Mouse (Mus musculus) skeletal muscle tissue, adult 2 months (tissue): ENCODE results near the gene Fbln2.
"Not testable (repeated sequence)": the region's sequence is repeated elsewhere in the genome, so short reads cannot be mapped to it uniquely, and the experiment has no call there.

Experiments
- DNase-seq: peaks from one replicate; pipeline ENCODE4 v3.0.0-alpha.2; 2012; ENCODE audit warnings: low read depth, low spot score

Fbln2 gene

DNA sequence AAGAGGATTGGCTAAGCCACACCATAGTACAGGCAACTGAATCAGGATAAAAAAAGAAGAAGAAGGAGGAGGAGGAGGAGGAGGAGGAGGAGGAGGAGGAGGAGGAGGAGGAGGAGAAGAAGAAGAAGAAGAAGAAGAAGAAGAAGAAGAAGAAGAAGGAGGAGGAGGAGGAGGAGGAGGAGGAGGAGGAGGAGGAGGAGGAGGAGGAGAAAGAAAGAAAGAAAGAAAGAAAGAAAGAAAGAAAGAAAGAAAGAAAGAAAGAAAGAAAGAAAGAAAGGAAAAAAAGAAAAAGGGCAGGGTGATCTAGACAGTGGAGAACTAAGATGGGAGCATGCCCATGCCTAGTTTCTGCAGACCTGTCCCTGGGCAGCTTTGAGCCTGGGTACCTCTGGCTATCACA is at the start of gene Fbln2:
Fbln2 (plus strand) TSS at position 301 of the 400 bp plus-strand sequence.
- DNase-seq: not testable (repeated sequence)

DNA sequence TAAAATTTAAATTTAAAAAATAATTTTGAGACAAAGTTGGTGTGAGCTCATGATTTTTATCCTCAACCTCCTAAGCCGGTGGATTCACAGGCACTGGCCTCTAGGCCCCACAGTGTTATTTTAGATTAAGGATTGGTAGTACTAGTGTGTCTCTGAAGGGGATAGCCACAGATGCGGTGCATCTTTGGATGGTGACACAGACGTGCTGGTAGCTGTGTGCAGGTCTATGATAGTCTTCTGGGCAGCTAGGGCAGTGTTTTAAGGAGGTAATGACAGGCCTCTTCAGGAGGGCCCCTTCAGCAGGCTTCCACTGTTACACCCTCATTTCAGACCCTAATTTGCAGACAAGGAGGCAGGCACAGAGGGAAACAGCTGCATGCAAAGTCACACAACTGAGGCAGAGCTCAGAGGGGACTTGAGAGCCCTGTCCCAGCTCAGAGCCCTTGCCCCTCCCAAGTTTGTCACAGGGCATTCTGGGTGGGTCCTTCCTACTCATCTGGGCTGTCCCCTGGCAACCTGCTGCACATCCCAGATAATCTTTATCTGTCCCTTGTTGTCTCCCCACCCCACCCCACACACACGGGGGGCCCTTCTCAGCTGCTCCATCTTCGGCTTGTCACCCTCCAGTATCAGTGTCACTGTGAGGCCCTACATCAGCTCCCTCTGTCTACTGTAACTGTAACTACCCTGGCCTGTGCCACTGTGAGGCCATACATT is 48.9 kb upstream of the Fbln2 start:
- no peak for DNase-seq

DNA sequence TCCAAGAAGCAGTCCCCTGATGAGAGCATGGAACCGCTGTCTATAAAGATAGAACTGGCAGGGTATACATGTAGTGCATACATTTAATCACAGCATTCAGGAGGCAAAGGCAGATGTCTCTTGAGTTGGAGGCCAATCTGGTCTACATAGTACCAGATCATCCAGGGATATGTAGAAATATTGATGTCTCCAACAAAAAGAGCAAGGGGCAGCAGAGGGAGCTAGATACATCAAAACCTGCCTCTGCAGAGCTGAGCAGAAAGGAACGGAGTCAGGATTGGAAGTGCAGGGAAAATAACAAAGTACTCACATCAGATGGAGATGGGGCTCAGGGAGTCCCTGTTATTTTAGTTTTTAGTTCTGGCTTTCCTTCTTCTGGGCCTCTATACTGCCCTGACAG is 47.7 kb upstream of the Fbln2 start:
- no peak for DNase-seq

- DNase-seq: peak; percentile 64
Measured at GRCm38 (mm10) chr6:91165210-91165609, 47.0 kb upstream of the Fbln2 start.

GRCm38 (mm10) chr6:91167828-91168227 is 44.4 kb upstream of the Fbln2 start:
- no peak for DNase-seq

GRCm38 (mm10) chr6:91169129-91169528 is 43.1 kb upstream of the Fbln2 start:
- no peak for DNase-seq

GRCm38 (mm10) chr6:91171396-91171895 is 40.8 kb upstream of the Fbln2 start:
- DNase-seq: no peak

DNA sequence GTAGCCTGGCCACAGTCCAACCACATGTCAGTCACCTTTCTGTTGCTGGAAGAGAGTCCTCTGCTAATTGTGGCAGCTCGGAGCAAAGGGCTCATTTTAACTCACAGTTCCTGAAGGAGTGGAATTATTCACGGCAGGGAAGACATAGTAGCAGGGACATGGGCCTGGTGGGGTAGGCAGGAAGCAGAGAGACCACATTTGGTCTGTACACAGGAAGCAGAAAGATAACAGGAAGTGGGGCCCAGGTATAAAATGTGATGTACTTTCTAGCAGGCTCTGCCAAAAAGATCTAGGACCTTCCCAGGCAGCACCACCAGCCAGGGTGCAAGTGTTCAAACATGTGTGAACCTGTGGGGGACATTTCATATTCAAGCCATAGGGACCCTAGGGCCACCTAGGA is 39.9 kb upstream of the Fbln2 start:
- no peak for DNase-seq

DNA sequence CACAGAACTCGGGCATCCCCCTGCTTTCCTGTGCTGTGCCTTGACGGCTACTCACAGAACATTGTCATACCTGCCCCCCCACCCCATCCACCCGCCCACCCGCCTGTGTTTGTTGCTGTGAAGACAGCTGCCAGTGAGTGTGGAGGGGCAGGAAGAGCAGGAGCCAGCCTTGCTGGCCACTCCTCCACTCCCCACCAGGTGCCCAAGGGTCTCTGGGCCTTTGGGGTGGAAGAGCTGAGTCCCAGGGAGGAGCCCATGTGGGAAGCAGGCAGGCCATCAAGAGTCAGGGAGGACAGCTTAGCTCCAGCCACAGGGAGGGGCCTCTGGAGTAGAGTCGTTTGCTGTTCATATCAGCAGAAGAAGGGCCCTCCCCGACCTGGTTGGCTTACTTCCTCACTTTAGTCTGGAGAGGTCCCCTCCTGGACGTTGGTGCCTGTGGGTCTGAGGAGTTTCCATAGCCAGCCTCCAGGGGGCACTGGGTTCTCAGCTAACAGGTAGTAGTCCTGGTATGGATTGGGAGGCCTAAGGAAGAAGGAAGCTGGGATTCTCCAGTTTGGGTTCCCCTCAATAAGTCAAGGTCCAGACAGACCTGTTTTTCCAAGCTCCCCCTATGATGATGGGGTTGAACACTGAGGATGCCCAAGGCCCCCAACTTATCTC is 38.9 kb upstream of the Fbln2 start:
- DNase-seq: peak; percentile 46

- DNase-seq: no peak
Measured at GRCm38 (mm10) chr6:91174211-91174610, 38.0 kb upstream of the Fbln2 start.

DNA sequence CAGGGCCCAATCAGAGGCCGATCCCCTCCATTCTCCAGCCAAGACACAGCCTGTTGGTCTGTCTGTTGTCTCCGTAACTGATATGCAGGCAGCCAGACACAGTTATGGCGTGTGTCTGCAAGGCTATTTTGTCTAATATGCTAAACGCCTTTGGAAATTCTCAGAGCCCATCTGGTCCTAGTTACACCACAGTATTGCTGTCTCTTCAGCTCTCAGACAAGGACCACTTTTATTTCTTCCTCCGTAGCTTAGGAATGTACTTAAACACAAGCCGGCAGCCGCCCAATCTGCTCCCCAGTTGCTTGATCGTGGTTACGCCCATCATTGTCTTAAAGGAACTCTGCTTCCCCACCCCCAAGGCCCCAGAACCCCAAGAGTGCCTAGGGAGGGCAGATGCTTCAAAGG is 31.5 kb upstream of the Fbln2 start:
- peak; percentile 36 for DNase-seq

- peak; percentile 92 for DNase-seq
Measured at GRCm38 (mm10) chr6:91181320-91181719, 30.9 kb upstream of the Fbln2 start.

GRCm38 (mm10) chr6:91182075-91182490 is 30.2 kb upstream of the Fbln2 start:
- DNase-seq: no peak

DNA sequence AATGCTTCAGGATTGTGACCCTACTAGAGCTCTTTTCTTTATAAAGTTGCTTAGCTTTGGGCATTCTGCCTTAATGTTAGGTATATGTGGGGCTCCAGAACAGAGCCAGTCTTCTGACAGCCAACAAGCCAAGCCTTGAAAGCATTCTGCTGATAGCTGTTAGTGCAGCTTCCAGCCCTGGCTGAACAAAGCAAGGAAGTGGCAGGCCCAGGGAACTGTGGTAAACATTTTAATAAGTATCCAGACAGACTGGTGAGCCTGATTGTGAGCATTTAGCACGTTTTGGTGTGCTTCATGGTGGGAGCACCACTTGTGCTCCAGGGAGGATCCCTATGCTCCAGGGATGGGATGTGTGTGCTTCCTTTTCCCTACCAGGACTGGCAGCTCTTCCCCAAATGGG is 29.2 kb upstream of the Fbln2 start:
- DNase-seq: no peak

- peak; percentile 79 for DNase-seq
Measured at GRCm38 (mm10) chr6:91183980-91184379, 28.3 kb upstream of the Fbln2 start.

DNA sequence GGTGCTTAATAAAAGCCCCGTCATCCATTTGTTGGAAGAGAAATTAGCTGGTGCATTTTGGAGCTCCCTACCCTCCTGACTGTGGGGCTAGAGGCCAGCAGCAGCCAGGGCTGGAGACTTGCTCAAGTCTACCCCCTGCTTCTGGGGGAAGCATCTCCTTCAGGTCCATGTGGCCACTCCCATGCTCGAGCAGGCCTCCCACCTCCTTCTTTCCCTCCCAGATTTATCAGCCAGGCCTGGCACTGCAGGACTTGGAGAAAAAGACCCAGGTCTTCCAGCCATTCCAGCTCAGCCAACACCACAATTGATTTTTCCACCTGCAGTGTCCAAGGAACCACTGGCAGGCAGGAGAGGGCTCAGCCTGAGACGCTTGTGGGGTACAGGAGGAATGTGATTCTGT is 27.5 kb upstream of the Fbln2 start:
- peak; percentile 48 for DNase-seq

DNA sequence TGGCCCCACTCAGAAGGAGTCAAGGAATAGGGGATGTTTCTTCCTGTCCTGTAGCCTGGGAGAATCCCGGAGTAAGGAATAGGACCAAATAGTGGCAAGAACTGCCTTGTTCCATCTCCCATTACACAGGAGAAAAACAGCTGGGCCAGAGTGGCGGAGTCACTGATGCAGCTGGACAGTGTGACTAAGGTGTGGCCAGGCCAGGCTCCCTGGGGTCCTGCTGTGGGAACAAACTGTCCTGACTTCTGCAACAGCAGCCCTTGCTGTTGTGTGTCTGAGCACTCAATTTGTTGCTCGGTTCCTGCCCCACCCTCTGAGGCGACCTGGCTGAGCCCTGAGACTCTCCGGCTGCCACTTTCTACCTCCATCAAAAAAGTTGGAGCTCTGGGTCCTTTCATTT is 26.8 kb upstream of the Fbln2 start:
- peak; percentile 88 for DNase-seq

DNA sequence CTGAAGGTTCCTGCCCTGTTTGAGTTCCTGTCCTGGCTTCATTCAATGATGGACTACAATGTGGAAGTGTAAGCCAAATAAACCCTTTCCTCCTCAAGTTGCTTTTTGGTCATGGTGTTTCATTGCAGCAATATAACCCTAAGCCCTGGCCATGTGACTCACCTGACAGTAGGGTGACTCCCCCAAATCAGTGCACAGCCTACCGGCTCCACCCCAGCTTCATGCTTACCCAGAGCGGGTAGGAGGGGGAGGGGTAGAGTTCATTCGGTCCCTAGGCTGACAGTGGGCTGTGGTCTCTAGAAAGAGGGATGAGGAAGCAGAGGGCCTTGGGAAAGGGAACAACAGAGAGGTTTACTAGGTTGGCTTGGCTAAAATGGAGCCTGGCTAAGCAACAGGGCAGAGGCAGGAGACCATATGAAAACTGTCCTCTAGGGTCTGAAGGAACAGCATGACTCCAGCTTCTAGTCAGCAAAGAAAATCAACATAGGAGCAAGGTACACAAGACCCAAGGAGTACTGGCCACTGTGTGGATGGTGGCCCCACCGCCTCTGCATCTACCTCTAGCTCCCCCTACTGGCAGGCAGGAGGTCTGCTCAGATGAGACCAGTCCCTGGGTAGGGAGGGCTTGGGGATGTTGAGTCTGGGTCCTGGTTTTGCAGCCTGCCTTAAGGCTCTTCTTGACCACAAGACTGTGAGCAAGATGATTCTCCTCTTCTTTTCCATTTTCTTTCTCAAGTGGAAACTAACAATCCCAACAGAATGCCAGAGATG is 25.9 kb upstream of the Fbln2 start:
- DNase-seq: no peak

- no peak for DNase-seq
Measured at GRCm38 (mm10) chr6:91186934-91187333, 25.3 kb upstream of the Fbln2 start.

DNA sequence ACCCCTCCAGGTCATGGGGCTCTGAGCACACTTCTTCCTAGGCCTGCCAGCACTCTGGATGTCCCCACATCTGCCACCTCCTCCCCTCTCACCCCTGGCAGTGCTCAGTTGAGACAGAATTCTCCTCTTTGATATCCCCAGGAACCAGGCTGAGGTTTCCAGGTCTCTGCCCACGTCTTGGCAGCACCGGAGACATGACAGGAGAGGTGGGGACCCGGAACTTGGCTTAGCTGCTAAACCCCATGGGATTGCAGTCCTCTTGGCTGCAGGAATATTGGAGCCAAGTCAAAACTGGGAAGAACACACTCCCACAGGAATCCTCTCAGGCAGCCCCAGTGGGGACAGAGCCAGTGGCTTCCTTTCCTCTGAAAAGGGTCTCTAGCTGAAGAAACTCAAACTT is 24.4 kb upstream of the Fbln2 start:
- DNase-seq: no peak

GRCm38 (mm10) chr6:91189971-91190370 is 22.3 kb upstream of the Fbln2 start:
- DNase-seq: no peak

DNA sequence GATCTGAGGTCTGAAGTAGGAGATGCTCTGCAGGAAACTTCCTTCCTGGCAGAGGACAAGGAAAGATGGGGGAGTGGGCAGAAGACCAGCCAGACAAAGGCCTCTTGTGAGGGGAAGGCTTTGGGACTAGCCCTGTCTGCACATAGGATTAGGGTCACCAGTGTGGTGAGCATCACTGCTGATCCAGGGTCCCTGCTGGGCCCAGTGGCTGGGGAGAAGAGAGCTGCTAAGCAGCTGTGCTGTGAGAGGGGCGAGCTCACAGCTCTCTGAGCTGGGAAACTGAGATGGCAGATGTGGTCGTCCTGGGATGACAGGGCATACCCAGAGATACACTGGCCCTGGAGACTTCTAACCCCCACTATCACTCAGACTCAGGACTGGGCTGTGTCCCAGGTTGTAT is 20.8 kb upstream of the Fbln2 start:
- DNase-seq: no peak
